Mouse (Mus musculus): ENCODE results near the gene Pitx3. TPM values are rescaled to one million over a fixed set of nuclear protein-coding genes. Genes with fewer than 3 reads are reported as not detected.

Gene Pitx3
- polyA plus RNA-seq, 1 experiment from 2014 or later = 0.43 TPM

- Histone ChIP-seq H3K4me1 (no peaks in the 10 kb centered on the region), H3K36me3 (no peaks in the 10 kb centered on the region), H3K9me3 (replicated peaks) (no peaks in the 10 kb centered on the region), H3K27me3 (ENCODE audit: low read depth, poor library complexity, severe bottlenecking) (peaks cover 5% of the 10 kb centered on the region; the same call in 1 of the 2 replicates), H3K4me3 (no peak overlapping the region), H3K27ac (replicated peaks) (no peak overlapping the region)
- no peak for DNase-seq (ENCODE audit: low spot score)
Observed at GRCm38 (mm10) chr19:46124651-46125050, 23.5 kb downstream of the Pitx3 start.

GRCm38 (mm10) chr19:46123876-46124275 lies 24.2 kb downstream of the Pitx3 start:
- no peak overlapping the region for H3K4me3 ChIP-seq
- DNase-seq (ENCODE audit: low spot score) = no peak
- peaks cover 5% of the 10 kb centered on the region; the same call in 1 of the 2 replicates for H3K27me3 ChIP-seq (ENCODE audit: low read depth, poor library complexity, severe bottlenecking)
- no peaks in the 10 kb centered on the region for H3K4me1 ChIP-seq
- no peaks in the 10 kb centered on the region for H3K36me3 ChIP-seq
- H3K27ac ChIP-seq (replicated peaks) = no peak overlapping the region
- H3K9me3 ChIP-seq (replicated peaks) = no peaks in the 10 kb centered on the region
- WGBS = 86% methylated on average over 3 of the region's 3 CpGs

- Histone ChIP-seq H3K4me3 (no peak overlapping the region), H3K36me3 (no peaks in the 10 kb centered on the region), H3K27ac (replicated peaks) (no peak overlapping the region), H3K9me3 (replicated peaks) (no peaks in the 10 kb centered on the region), H3K4me1 (no peaks in the 10 kb centered on the region), H3K27me3 (ENCODE audit: low read depth, poor library complexity, severe bottlenecking) (no peaks in the 10 kb centered on the region)
- WGBS = 81% methylated on average over 6 of the region's 6 CpGs
- DNase-seq (ENCODE audit: low spot score) = no peak
Observed at GRCm38 (mm10) chr19:46120872-46121271, 27.3 kb downstream of the Pitx3 start.

GRCm38 (mm10) chr19:46119458-46119857 lies 28.7 kb downstream of the Pitx3 start:
- Histone ChIP-seq H3K27me3 (ENCODE audit: low read depth, poor library complexity, severe bottlenecking) (no peaks in the 10 kb centered on the region), H3K9me3 (replicated peaks) (no peaks in the 10 kb centered on the region), H3K27ac (replicated peaks) (no peak overlapping the region), H3K4me3 (no peak overlapping the region), H3K36me3 (no peaks in the 10 kb centered on the region), H3K4me1 (no peaks in the 10 kb centered on the region)
- DNase-seq (ENCODE audit: low spot score) = no peak
- WGBS = 90% methylated on average over 3 of the region's 3 CpGs

GRCm38 (mm10) chr19:46114617-46115016 lies 33.5 kb downstream of the Pitx3 start:
- H3K27ac ChIP-seq (replicated peaks) = no peak overlapping the region
- no peaks in the 10 kb centered on the region for H3K4me1 ChIP-seq
- no peaks in the 10 kb centered on the region for H3K9me3 ChIP-seq (replicated peaks)
- no peaks in the 10 kb centered on the region for H3K27me3 ChIP-seq (ENCODE audit: low read depth, poor library complexity, severe bottlenecking)
- H3K4me3 ChIP-seq = no peak overlapping the region
- WGBS = 65% methylated on average over 4 of the region's 4 CpGs
- no peaks in the 10 kb centered on the region for H3K36me3 ChIP-seq
- no peak for DNase-seq (ENCODE audit: low spot score)

GRCm38 (mm10) chr19:46110781-46111180 lies 37.3 kb downstream of the Pitx3 start:
- 87% methylated on average over 5 of the region's 5 CpGs for WGBS
- H3K9me3 ChIP-seq (replicated peaks) = no peaks in the 10 kb centered on the region
- no peaks in the 10 kb centered on the region for H3K27me3 ChIP-seq (ENCODE audit: low read depth, poor library complexity, severe bottlenecking)
- no peak for DNase-seq (ENCODE audit: low spot score)
- no peak overlapping the region for H3K27ac ChIP-seq (replicated peaks)
- H3K4me1 ChIP-seq = no peaks in the 10 kb centered on the region
- no peak overlapping the region for H3K4me3 ChIP-seq
- H3K36me3 ChIP-seq = no peaks in the 10 kb centered on the region

GRCm38 (mm10) chr19:46110214-46110613 lies 37.9 kb downstream of the Pitx3 start:
- no peak overlapping the region for H3K27ac ChIP-seq (replicated peaks)
- no peaks in the 10 kb centered on the region for H3K36me3 ChIP-seq
- WGBS = 83% methylated on average over 2 of the region's 2 CpGs
- H3K9me3 ChIP-seq (replicated peaks) = no peaks in the 10 kb centered on the region
- no peaks in the 10 kb centered on the region for H3K4me1 ChIP-seq
- no peak overlapping the region for H3K4me3 ChIP-seq
- no peak for DNase-seq (ENCODE audit: low spot score)
- no peaks in the 10 kb centered on the region for H3K27me3 ChIP-seq (ENCODE audit: low read depth, poor library complexity, severe bottlenecking)

- WGBS = 86% methylated on average over 2 of the region's 2 CpGs
- Histone ChIP-seq H3K4me3 (no peak overlapping the region), H3K4me1 (no peaks in the 10 kb centered on the region), H3K27ac (replicated peaks) (no peak overlapping the region), H3K36me3 (no peaks in the 10 kb centered on the region), H3K27me3 (ENCODE audit: low read depth, poor library complexity, severe bottlenecking) (no peaks in the 10 kb centered on the region), H3K9me3 (replicated peaks) (no peaks in the 10 kb centered on the region)
- no peak for DNase-seq (ENCODE audit: low spot score)
Observed at GRCm38 (mm10) chr19:46104187-46104557, 44.0 kb downstream of the Pitx3 start.

- H3K4me1 ChIP-seq = no peaks in the 10 kb centered on the region
- 88% methylated on average over 6 of the region's 6 CpGs for WGBS
- no peak for DNase-seq (ENCODE audit: low spot score)
- H3K4me3 ChIP-seq = no peak overlapping the region
- H3K9me3 ChIP-seq (replicated peaks) = no peaks in the 10 kb centered on the region
- H3K36me3 ChIP-seq = no peaks in the 10 kb centered on the region
- no peak overlapping the region for H3K27ac ChIP-seq (replicated peaks)
- no peaks in the 10 kb centered on the region for H3K27me3 ChIP-seq (ENCODE audit: low read depth, poor library complexity, severe bottlenecking)
Observed at GRCm38 (mm10) chr19:46103437-46104186, 44.5 kb downstream of the Pitx3 start.

GRCm38 (mm10) chr19:46099561-46099960 lies 48.6 kb downstream of the Pitx3 start:
- Histone ChIP-seq H3K36me3 (no peaks in the 10 kb centered on the region), H3K27me3 (ENCODE audit: low read depth, poor library complexity, severe bottlenecking) (no peaks in the 10 kb centered on the region), H3K4me1 (no peaks in the 10 kb centered on the region), H3K9me3 (replicated peaks) (no peaks in the 10 kb centered on the region), H3K27ac (replicated peaks) (no peak overlapping the region), H3K4me3 (no peak overlapping the region)
- DNase-seq (ENCODE audit: low spot score) = no peak
- 91% methylated on average over 3 of the region's 3 CpGs for WGBS

GRCm38 (mm10) chr19:46096396-46096795 lies 51.7 kb downstream of the Pitx3 start:
- H3K27ac ChIP-seq (replicated peaks) = no peak overlapping the region
- no peak overlapping the region for H3K4me3 ChIP-seq
- no peaks in the 10 kb centered on the region; the same call in 1 of the 2 replicates for H3K9me3 ChIP-seq (replicated peaks)
- H3K4me1 ChIP-seq = no peaks in the 10 kb centered on the region
- 91% methylated on average over 5 of the region's 5 CpGs for WGBS
- H3K36me3 ChIP-seq = no peaks in the 10 kb centered on the region
- no peaks in the 10 kb centered on the region for H3K27me3 ChIP-seq (ENCODE audit: low read depth, poor library complexity, severe bottlenecking)
- DNase-seq (ENCODE audit: low spot score) = no peak

- 89% methylated on average over 4 of the region's 4 CpGs for WGBS
- DNase-seq (ENCODE audit: low spot score) = no peak
Observed at GRCm38 (mm10) chr19:46095291-46095690, 52.8 kb downstream of the Pitx3 start.

GRCm38 (mm10) chr19:46094144-46094543 lies 54.0 kb downstream of the Pitx3 start:
- DNase-seq (ENCODE audit: low spot score) = no peak
- H3K4me3 ChIP-seq = no peak overlapping the region
- 93% methylated on average over 2 of the region's 2 CpGs for WGBS

More at GRCm38 (mm10) chr19:46095291-46095690, 52.8 kb downstream of the Pitx3 start:
- Histone ChIP-seq H3K9me3 (replicated peaks) (no peaks in the 10 kb centered on the region; the same call in 1 of the 2 replicates), H3K27me3 (ENCODE audit: low read depth, poor library complexity, severe bottlenecking) (no peaks in the 10 kb centered on the region), H3K4me1 (no peaks in the 10 kb centered on the region), H3K27ac (replicated peaks) (no peak overlapping the region), H3K4me3 (no peak overlapping the region), H3K36me3 (no peaks in the 10 kb centered on the region)

More at GRCm38 (mm10) chr19:46094144-46094543, 54.0 kb downstream of the Pitx3 start:
- Histone ChIP-seq H3K9me3 (replicated peaks) (no peaks in the 10 kb centered on the region; the same call in 1 of the 2 replicates), H3K4me1 (no peaks in the 10 kb centered on the region), H3K36me3 (no peaks in the 10 kb centered on the region), H3K27me3 (ENCODE audit: low read depth, poor library complexity, severe bottlenecking) (no peaks in the 10 kb centered on the region), H3K27ac (replicated peaks) (no peak overlapping the region)
